ENCODE assay signal across 23 mouse cellular contexts in genomic region chr7:79894790-79895189, GRCm38 (mm10). TPM values are rescaled to one million over a fixed set of nuclear protein-coding genes. Genes with fewer than 3 reads are reported as not detected.
"Had no signal": no experiment of that assay in that cellular context is flagged by ENCODE, and none has a peak within 500 bp of the region (broad histone marks: within the 10 kb centered on the region; RNA-seq: fewer than 3 reads in every experiment).

No protein-coding gene starts in this region.

- H3K4me2 ChIP-seq: liver, embryonic 15.5 days; lung, embryonic 15.5 days; midbrain, embryonic 12.5 days; neural tube, embryonic 13.5 days; neural tube, embryonic 15.5 days; stomach, embryonic 15.5 days had no signal

- H3K9ac ChIP-seq: liver, embryonic 15.5 days; liver, postnatal 0 days; lung, embryonic 15.5 days; midbrain, embryonic 12.5 days; neural tube, embryonic 13.5 days; neural tube, embryonic 15.5 days; stomach, embryonic 15.5 days had no signal

- ATAC-seq: liver, postnatal 0 days; lung, postnatal 0 days; midbrain, embryonic 16.5 days had no signal

- DNase-seq: liver, postnatal 0 days; lung, adult 2 months; lung, postnatal 14 days; lung, postnatal 36 days; midbrain, embryonic 14.5 days; right cerebral cortex, postnatal 25 days; right cerebral cortex, postnatal 4 days; thymus, adult 18-20 months; thymus, postnatal 14 days; thymus, postnatal 36 days had no signal

- H3K4me1 ChIP-seq: liver, embryonic 15.5 days; midbrain, embryonic 12.5 days; neural tube, embryonic 13.5 days; neural tube, embryonic 15.5 days had no signal

- H3K27ac ChIP-seq: liver, embryonic 15.5 days; lung, embryonic 15.5 days; macrophage; midbrain, embryonic 12.5 days; neural tube, embryonic 13.5 days; neural tube, embryonic 15.5 days; stomach, embryonic 15.5 days; stomach, postnatal 0 days had no signal

- H3K27me3 ChIP-seq: liver, embryonic 15.5 days; lung, embryonic 15.5 days; megakaryocyte, embryonic 14.5 days; midbrain, embryonic 12.5 days; neural tube, embryonic 13.5 days; neural tube, embryonic 15.5 days; stomach, embryonic 15.5 days had no signal

- H3K4me3 ChIP-seq: liver, embryonic 15.5 days; lung, embryonic 15.5 days; megakaryocyte, embryonic 14.5 days; midbrain, embryonic 12.5 days; myocyte; neural tube, embryonic 13.5 days; neural tube, embryonic 15.5 days; stomach, embryonic 15.5 days had no signal

- H3K9me3 ChIP-seq: liver, embryonic 15.5 days; lung, embryonic 15.5 days; megakaryocyte, embryonic 14.5 days; midbrain, embryonic 12.5 days; neural tube, embryonic 13.5 days; neural tube, embryonic 15.5 days; stomach, embryonic 15.5 days had no signal

- H3K36me3 ChIP-seq: liver, embryonic 15.5 days; lung, embryonic 15.5 days; stomach, embryonic 15.5 days had no signal

RNA-seq across cellular contexts. Expression of gene Arpin, which starts 40.4 kb away (rescaled TPM):
- total RNA-seq: megakaryocyte progenitor cell, adult 5-6 weeks had no signal
